Mouse (Mus musculus): ENCODE measurements around the gene C530008M17Rik. TPM values are rescaled to one million over a fixed set of nuclear protein-coding genes. Genes with fewer than 3 reads are reported as not detected.

Gene C530008M17Rik
- 90.1 and 95.5 TPM in 2 replicates for total RNA-seq (2015; ENCODE audit: low replicate concordance)
- 69.6 and 91.1 TPM in 2 replicates for total RNA-seq (2017; ENCODE audit: low replicate concordance)

DNA sequence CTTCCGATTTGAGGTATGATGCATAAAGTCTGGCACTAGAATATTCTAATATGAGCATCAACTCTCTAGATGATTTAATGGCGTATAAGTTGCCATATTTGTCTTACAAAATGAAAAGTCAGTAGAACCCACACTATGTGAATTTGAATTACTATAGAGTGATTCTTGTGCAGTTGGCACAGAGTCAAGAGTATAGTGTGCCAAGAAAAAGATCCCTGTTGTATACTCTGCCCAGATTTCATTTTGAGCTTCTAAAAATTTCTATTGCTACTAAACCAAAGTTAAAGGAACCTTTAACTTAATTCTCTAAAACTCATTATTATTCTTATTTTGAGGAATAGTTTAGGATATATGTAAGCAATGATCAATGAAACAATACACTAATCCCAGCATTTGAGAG lies at the start of gene C530008M17Rik:
Gene C530008M17Rik, plus strand, starts transcription at position 301 of the 400 bp plus-strand sequence.
- no peak for ATAC-seq (replicated peaks; ENCODE audit: low FRiP score, poor library complexity, severe bottlenecking)

DNA sequence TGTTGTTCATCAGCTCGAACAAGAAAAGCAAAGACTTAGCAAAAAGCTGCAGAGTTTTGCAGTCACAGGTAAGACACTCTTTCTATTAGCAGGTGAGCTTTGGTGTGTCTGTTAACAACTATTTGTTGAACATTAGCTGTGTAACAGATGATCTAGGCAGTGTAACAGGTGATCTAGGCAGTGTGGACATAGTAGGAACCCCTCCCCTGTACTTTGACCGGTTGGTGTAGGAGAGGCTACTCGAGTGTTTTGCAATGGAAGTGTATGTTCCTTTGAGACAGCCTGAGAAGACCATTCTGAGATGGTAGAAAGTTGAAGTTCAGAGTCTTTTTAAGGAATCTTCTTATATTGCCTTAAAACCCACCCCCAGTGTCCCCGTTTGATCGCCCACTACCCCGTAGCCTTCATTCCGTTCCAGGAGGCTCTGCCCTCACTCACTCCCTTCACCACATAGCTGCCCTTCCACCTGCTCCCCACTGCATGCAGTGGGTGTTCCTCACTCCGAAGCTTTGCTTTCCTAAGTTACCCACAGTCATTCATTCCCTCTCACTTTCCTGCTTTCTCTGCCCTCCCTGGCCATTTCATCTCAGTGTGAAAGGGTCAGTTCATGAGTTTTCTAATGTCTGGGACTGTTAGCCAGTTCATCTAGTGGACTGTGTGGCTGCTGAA lies 46.5 kb upstream of the C530008M17Rik start:
- no peak for ATAC-seq (replicated peaks; ENCODE audit: low FRiP score, poor library complexity, severe bottlenecking)

DNA sequence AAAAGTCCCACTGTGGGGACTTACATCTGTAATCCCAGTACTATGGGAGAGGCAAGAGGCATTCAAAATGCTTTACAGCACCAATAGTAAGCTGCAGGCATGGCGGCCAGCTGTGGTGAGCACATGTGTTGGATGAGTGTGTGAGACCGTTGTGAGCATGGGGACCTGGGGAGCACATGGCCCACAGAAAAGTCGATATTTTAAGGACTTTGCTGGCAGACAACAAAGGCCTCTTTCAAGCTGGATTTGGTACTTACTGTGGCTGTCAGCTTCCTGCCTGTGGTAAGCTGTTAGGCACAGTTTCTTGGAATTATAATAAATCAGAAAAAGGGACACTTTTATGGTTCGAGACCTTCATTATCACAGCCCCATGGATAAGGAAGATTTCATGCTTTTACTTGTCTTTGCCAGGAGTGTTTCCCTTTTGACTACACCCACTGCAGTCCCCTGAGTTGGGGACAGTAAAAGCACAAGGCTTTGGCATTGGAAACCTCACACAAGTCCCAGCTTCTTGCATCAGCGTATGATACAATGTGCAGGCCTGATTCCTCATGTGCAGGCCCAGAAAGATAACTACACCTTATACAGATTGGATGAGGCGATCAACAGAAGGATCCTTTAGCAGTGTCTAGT lies 43.3 kb upstream of the C530008M17Rik start:
- ATAC-seq (replicated peaks; ENCODE audit: low FRiP score, poor library complexity, severe bottlenecking): no peak

DNA sequence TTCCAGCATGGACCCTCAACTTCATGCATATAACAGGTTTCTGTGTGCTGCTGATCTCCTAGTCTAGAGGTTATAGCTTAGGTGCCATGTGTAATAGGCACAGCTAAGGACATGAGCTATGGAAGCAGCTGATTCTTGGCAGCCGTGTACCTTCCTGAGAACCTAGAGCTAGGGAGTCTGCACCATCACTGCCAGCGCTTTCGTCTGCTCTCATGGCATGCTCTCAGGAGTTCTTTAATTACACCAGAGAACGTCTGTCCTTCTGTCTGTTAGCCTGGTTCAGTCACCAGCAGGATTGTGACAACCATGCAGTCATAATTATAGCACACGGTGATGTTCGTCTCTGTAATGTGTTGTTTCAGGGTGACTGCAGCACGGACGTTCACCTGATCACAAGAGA lies 41.0 kb upstream of the C530008M17Rik start:
- no peak for ATAC-seq (replicated peaks; ENCODE audit: low FRiP score, poor library complexity, severe bottlenecking)

DNA sequence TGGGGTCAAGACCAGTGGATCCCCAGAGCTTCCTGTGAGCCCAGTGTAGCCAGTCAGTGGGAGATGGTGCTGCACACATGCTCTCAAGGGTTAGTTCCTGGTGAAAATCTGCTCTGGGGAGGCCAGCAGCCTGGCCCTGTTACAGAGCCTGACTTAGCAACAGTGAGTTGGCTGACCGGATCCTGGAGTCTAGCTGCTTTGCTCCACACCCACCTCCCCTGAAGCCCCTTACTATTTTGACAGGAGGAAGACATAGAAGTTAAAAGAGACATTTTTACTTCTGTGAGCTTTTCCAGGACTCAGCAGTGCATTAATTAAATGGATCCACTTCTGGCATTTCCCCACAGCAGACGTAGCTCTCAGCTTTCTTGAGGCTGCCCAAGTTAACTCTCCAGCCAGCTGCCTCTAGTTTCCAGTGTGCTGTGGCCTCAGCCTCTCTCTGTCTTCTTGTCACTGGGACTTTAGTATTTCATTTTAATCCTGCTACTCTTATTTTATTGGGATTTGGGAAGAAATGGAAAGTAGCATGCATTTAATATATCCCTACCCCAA lies 40.0 kb upstream of the C530008M17Rik start:
- ATAC-seq (replicated peaks; ENCODE audit: low FRiP score, poor library complexity, severe bottlenecking): no peak

DNA sequence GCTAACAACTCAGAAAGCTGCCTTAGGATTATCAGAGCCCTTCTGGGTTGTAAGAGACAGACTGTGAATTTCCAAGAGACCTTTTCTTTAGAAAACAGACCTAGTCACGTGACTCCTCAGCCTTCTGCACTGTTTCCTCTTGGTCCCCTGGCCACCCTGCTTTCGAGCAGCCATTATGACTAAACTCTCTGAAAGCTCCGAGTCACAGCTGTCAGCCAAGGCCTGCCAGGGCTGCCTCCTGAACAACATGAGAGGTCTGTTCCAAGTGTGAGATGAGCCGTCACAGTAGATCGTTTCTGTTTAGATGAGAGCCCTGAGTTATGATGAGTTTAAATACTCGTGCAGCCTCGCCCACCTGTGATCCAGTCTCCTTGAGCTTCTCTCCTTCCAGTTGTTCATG lies 37.6 kb upstream of the C530008M17Rik start:
- ATAC-seq (replicated peaks; ENCODE audit: low FRiP score, poor library complexity, severe bottlenecking): no peak

DNA sequence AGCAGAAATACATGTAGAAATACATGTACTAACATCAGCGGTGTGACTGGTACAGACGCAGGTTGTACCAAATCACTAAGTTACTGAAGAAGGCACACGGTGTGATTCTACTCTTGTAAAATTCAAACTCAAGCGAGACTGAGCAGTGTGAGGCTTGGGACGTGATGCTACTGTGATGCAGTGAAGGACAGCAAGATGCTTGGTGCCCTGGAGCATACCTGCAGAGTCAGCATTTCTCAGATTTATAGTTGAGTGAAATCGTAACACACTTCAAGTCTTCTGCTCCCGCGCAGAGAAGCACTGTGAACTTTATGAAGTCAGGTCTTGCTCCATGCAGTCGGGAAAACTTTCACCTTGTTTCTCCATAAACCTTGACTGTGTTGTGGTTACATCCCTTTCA lies 32.6 kb upstream of the C530008M17Rik start:
- no peak for ATAC-seq (replicated peaks; ENCODE audit: low FRiP score, poor library complexity, severe bottlenecking)

DNA sequence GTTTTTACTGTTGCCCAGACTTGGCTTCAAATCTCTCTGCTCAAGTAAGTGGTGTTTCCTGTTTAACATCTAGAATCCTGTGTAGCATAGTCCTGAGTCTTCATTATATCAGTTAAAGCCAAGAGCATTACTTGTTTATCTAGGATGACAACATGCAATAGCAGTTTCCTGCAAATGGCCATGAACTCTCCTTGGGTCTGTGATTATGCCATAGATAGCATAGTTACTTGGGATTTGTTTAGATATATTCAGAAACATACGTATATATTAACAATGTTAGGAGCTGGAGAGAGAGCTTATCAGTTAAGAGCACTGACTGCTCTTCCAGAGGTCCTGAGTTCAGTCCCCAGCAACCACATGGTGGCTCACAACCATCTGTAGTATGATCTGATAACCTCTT lies 28.5 kb upstream of the C530008M17Rik start:
- ATAC-seq (replicated peaks; ENCODE audit: low FRiP score, poor library complexity, severe bottlenecking): no peak

DNA sequence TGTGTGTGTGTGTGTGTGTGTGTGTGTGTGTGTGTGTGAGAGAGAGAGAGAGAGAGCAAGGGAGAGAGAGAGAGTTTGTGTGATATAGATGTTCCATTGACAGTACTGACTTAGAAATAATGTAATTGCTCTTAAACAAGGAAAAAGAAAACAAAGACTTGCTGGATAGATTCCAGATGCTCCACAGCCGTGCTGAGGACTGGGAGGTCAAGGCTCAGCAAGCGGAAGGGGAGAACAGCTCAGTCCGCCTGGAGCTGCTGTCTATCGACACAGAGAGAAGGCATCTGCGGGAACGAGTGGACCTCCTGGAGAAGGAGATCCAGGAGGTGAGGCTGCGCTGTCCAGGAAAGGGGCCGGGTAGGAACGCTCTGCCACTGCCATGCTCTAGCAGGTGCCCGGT lies 22.3 kb upstream of the C530008M17Rik start:
- no peak for ATAC-seq (replicated peaks; ENCODE audit: low FRiP score, poor library complexity, severe bottlenecking)

DNA sequence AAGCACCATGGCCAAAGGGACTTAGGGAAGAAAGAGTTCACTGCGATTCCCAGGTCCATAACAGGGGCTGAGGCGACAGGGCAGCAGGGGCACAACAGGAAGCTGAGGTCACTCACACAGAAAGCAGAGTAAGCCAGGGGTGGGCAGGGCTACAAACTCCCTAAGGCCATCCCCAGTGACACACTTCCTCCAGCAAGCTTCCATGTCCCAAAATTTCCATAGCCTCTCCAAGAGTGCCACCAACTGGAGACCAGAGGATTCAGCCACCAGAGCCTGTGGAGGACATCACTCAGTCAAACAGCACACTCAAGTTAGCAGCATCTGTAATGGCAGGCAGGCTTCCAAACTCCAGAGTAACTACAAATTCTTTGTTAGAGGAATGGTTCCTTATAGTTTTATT lies 20.7 kb upstream of the C530008M17Rik start:
- ATAC-seq (replicated peaks; ENCODE audit: low FRiP score, poor library complexity, severe bottlenecking): no peak

DNA sequence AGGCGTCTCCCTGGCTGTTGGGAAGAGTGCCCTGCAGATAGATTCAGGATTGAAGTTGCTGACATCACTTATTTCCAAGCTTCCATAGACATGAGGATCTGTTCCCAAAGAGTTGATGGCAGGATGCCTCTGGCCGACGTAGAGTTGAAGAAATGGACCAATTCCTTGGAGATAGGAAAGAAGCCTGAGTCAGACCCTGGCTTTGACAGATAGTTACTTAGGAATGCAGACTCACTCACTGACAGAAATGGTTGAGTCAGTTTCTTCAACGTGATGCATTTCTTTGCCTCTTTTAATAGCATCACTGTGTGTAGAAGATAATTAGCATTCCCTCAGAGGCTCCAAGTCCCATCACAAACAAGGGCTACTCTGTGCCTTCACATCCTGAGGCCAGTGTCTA lies 14.2 kb upstream of the C530008M17Rik start:
- no peak for ATAC-seq (replicated peaks; ENCODE audit: low FRiP score, poor library complexity, severe bottlenecking)

DNA sequence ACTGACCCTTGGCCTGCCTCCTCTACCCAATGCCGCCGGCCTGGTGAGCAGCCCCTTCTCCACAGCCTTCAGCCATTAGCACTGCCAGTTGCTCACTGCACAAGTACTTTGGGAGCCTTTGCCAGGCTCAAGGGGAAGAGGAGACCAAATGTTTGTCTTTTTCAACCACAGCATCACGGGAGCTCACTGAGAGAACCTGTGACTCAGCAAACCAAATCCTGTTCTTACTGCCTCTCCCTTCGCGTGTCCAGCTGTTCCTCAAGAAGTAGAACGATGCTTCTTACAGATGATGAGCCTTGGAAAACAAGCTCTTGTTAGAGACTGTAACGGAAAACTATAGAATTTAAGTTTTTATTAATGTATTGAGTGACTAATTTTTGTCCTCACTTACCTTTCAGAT lies 12.1 kb upstream of the C530008M17Rik start:
- no peak for ATAC-seq (replicated peaks; ENCODE audit: low FRiP score, poor library complexity, severe bottlenecking)

DNA sequence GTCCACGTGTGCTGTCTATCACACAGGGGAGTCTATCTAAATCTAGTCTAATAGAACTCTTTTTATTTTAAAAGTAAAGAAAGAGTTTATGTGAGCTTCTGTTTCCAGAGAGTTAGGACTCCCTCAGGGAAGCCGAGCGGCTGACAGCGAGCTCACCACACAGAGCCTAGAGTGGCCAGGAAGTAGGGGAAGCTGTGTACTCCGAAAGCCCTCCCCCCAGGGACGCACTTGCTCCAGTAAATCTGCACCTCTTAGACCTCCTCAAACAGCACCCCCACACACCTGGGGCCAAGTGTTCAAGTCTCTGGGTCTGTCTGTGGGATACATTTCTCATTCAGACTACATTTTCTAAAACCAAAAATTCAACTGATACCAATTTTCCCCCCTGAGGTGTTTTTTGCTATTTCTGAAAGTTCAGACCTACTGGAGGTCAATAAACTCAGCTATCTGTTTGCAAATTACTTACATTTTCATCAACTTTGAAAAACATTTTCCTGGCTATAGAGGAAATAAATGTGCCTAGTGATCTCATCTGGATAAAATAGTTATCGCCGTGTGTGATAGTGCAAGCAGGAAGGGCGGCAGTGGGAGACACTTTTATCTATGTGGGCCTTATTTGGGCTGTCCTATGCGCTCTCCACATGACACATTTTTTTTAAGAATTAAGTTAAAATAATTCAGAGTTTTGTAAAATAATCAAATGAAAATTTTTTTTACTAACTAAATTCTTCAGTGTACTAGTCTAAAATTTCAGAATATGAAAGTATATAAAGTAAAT lies 11.0 kb upstream of the C530008M17Rik start:
- no peak for ATAC-seq (replicated peaks; ENCODE audit: low FRiP score, poor library complexity, severe bottlenecking)

DNA sequence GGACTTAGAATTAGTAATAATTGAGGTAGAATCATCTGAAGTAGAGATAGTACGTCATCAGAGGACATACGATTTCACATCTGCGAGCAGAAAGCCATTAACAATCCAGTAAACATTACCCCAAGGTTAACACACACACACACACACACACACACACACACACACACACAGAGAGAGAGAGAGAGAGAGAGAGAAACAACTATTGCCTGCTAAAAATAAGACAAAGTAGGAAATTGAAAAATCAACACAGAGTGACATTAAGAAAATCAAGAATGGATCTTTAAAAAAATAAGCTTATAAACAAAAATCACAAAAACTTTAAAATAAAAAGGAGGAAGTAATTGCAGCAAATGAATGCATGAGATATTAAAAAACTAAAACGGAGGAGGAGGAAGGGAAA lies 6.4 kb upstream of the C530008M17Rik start:
- no peak for ATAC-seq (replicated peaks; ENCODE audit: low FRiP score, poor library complexity, severe bottlenecking)

DNA sequence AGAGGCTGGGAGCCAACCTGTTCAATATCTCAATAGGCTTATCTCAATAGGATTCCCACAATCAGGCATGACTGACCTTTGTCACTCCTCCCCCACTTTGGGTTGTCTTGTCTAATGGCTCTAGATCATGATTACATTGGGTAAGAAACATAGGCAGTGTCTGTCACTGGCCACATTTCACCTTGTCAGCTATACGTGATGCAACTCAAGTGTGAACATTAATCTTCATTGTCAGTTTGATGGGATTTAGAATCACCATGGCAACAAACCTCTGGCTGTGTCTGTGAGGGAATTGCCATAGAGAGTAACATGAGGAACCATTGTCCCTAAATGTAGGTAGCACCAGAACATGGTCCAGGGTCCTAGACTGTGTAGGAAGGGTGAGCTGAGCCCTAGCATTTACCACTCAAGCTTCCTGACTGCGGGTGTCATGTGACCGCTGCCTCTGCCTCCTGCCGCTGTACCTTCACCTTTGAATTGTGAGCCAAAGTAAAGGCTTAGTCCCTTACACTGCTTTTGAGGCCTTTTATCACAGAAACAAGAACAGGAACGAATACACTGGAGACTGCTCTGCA lies 5.1 kb upstream of the C530008M17Rik start:
- no peak for ATAC-seq (replicated peaks; ENCODE audit: low FRiP score, poor library complexity, severe bottlenecking)

DNA sequence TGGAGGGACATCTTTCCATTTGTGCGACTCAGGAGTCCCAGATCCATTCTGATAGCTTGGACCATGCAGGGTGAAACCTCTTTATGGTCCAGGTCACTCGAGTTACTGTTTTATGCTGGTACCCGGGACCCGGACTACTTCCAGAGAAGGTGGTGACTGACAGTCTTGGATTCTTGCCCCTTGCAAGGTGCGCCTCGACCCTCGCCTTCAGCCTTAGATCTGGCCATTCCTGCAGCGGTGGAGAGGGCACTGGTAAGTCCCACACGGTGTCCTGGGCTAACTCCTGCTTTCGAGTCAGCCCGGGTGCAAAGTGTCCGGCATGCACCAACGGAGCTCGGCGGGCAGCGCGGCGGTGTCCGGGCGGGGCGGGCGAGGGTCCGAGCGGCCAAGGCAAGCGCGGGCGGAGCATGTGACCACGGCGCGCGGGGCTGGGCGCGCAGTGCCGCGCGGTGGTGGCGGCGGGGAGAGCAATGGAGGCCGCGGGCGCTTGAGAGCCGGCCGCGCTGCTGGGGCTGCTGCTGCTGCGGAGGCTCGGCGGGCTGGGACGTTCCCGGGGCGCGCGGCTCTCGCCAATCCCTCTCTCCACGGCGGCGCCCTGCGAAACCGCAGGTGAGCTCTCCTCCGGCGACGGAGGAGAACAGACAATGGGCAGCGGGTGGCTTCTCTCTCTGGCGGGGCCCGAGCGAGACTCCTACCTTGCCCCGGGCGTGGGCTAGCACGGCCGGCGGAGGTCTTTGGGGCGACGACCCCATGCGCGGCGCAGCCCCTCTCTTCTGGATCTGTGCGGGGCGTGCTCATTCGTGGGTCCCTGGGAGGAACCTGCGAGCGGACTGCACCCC lies 1.2 kb downstream of the C530008M17Rik start:
- ATAC-seq (replicated peaks; ENCODE audit: low FRiP score, poor library complexity, severe bottlenecking): peak; percentile 65

DNA sequence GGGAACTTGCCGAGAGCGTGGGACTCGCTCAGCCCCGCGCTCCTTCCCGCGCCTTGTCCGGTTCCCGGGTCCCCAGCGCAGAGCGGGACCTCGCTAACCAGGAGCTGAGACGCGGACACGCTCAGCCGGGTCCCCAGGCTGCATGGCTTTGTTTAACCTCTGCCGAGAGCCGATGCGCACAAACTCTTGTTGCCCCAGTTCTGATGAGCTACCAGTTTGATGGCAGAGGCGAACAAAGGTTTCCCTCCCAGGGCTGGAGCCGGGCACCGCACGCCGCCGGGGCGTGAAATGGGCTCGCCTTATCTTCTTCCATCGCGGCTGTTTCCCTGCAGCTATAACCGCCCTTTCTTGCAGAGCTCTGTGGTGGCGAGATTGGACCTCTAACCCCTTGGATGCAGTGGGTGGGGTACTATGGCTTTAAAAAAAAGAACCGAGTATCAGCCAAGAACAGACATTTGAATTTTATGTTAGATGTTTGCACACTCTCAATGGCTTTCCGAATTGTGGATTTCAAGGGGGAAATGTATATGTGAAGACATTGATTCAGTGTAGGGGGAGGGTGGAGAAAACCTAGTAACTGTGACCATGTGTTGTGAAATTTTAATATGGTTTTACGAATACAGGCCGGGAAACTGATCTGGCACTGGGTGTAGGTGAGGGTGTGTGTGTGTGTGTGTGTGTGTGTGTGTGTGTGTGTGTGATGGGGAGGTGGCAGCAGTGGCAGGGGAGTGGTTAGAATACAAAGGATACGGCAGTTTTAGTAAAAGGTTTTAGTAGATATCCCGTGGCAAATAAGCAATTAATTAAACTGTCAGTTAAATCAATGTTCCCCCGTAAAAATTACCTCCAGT lies 2.0 kb downstream of the C530008M17Rik start:
- peak; percentile 92 for ATAC-seq (replicated peaks; ENCODE audit: low FRiP score, poor library complexity, severe bottlenecking)

DNA sequence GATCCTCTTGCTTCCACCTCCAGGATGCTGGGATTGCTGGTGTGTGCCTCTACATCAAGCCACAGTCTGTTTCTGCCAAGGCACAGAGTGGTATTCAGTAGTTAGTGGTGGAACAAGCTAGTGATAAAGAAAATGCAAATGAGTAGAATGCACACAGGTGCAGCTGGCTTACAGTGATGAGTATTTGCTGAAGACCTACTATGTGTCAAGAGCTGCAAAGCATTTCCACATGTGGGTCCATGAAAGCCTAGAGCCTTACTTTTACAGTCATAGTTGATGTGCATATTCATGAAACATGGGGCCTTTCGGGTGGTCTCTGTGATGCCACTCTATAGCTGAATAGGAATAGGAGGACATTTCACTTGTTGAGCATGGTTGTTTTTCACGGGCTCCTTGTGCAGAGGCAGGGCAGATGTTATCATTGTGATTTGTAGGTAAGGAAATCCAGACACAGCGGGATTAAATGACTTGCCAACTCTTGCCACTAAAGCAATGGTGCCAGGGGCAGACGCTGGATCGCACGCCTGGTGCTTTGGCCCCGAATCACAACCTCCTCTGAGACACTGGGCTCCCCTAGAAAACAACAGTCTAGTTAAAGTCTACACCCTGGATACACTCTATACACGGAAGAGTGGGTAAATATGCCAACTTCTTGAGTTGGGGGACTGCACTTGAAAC lies 3.8 kb downstream of the C530008M17Rik start:
- no peak for ATAC-seq (replicated peaks; ENCODE audit: low FRiP score, poor library complexity, severe bottlenecking)

Measured in erythroid progenitor cell, adult 5-6 weeks (primary cell).